Mouse (Mus musculus) hindbrain, embryonic 12.5 days (tissue): ENCODE results near the gene Serpina3k. TPM values are rescaled to one million over a fixed set of nuclear protein-coding genes. Genes with fewer than 3 reads are reported as not detected.

Experiments
- polyA plus RNA-seq: library from polyadenylated mRNA; unstranded; fragments of >200 nt; fragmentation: Nextera tagmentation; extraction: Ambion mirVana; gene quantifications from 2 replicates; pipeline ENCODE4 v1.2.1, GENCODE M21; 2016

Gene Serpina3k
- polyA plus RNA-seq, 1 experiment from 2014 or later, result not detected

Other genes starting within 250 kb of the Serpina3k start
- gene Serpina5, start 237.4 kb upstream of the Serpina3k start, polyA plus RNA-seq, result not detected in 2 replicates
- gene Serpina3a, start 225.8 kb upstream of the Serpina3k start, polyA plus RNA-seq, result not detected in 2 replicates
- gene Serpina3b, start 210.5 kb upstream of the Serpina3k start, polyA plus RNA-seq, result not detected in 2 replicates
- gene Serpina3c, start 184.6 kb upstream of the Serpina3k start, polyA plus RNA-seq, result not detected in 2 replicates
- gene Serpina3f, start 123.9 kb upstream of the Serpina3k start, polyA plus RNA-seq, result 0.14 and 0.34 TPM in 2 replicates
- gene Serpina3g, start 102.2 kb upstream of the Serpina3k start, polyA plus RNA-seq, result 0.40 and 0.61 TPM in 2 replicates
- 0.23 and 0.25 TPM in 2 replicates for gene Serpina3i, start 75.4 kb upstream of the Serpina3k start, polyA plus RNA-seq
- not detected in 2 replicates for gene Serpina3j, start 23.9 kb upstream of the Serpina3k start, polyA plus RNA-seq
- not detected in 2 replicates for gene Serpina3m, start within 50 bp of the Serpina3k start, polyA plus RNA-seq
- 0.17 and 0.18 TPM in 2 replicates for gene Serpina3n, start 68.2 kb downstream of the Serpina3k start, polyA plus RNA-seq
- 1.5 and 1.8 TPM in 2 replicates for gene Gsc, start 134.8 kb downstream of the Serpina3k start, polyA plus RNA-seq